Mouse (Mus musculus) liver, adult (tissue): ENCODE results near the gene Khdrbs2.

ENCODE experiments used
- GATA4 ChIP-seq: IDR thresholded peaks from 2 replicates; pipeline ENCODE4 v1.6.1; 2014; ENCODE audit warnings: mild to moderate bottlenecking, low read length; ENCODE audit not compliant: insufficient replicate concordance

The Khdrbs2 gene

DNA sequence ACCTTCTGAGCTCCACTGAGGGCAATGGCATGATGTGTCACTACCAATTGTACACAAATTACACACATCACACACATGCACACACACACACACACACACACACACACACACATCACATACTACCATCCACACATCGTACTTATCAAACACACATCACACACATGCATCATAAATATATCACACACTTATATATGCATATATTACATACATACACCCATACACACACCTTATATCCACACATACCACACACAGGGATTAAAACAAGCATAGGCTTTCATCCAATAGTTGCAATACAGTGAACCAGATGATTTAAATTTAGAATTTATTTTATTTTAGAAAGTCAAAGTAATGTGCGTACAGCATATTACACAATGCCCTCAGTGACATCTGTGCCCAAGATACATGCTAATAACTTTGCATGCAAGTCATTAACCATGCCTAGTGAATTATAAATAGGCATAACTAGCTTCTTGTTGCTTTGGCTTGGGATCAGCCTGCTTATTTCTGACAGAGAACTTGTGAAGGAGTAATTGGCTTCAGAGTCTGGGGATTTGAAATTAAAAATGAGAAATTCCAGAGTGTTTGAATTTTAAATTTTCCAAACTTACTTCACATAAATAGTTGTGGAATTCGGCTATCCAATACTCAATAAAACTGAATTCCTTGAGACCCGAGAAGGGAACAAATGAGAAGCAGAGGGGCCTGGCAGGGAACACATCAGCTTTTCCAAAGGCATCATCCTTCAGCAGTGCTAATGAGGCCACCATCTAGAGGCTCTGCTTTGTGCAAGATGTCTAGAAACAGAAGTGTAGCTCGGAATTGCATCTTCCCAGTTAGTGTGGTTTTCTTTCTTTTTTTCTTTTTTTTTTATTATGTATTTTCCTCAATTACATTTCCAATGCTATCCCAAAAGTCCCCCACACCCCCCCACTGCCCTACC lies 460.2 kb downstream of the Khdrbs2 start:
- no peak for TF ChIP-seq GATA4

- TF ChIP-seq GATA4: no peak
These were observed 460.9 kb downstream of the Khdrbs2 start for GRCm38 (mm10) chr1:32633404-32633803.

- no peak for TF ChIP-seq GATA4
These were observed 466.6 kb downstream of the Khdrbs2 start for GRCm38 (mm10) chr1:32639118-32639517.

GRCm38 (mm10) chr1:32649647-32650209 lies 477.2 kb downstream of the Khdrbs2 start:
- TF ChIP-seq GATA4: no peak

DNA sequence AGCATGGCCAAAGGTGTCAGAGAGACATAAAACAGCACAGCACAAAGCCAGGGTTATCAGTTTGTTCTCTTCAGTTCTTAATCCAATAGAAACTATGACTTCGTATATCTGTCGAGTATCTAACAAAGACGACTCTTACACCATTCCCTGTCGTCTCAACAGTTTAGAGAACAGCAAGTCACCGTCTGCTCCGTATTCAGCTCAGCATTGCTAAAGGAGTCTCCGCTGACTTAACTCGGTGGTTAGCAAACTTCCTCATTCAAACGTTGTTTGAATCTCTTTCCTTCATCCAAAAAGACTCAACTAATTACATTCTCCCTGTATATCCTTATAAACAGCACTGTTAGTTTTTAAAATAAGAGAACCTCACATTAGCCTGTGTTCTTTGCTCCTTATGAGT lies 521.3 kb downstream of the Khdrbs2 start:
- no peak for TF ChIP-seq GATA4

GRCm38 (mm10) chr1:32700132-32700531 lies 527.6 kb downstream of the Khdrbs2 start:
- TF ChIP-seq GATA4: no peak

DNA sequence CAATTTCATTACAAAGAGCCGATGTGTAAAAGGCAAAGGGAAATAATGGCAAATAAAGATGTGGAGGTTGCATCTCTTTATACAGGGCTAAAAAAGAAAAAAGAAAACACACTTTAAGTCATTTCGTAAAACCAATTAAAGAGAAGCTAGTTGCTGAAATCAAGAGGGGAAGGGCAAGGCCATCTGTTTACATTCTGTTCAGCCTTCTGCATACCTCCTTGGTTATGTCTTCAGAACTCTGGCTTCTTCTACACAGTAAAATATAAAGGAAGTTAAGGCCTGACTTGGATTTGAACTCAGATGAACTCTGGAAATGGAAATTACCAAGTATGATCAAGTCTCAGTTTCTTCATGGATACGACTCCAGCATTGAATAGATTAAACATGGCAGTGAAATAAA lies 528.8 kb downstream of the Khdrbs2 start:
- no peak for TF ChIP-seq GATA4
